Mouse (Mus musculus) gastrocnemius, postnatal 4 days (tissue): ENCODE results near the gene Adgrf5. TPM values are rescaled to one million over a fixed set of nuclear protein-coding genes. Genes with fewer than 3 reads are reported as not detected.

Source experiments
- total RNA-seq, 2 experiments: library from RNA; stranded (reverse); gene quantifications; 2 replicates each; pipeline ENCODE4 v1.2.3; 2021

Gene Adgrf5
- total RNA-seq, 2 experiments from 2014 or later, result 71.8 to 77.3 TPM

Other genes starting within 250 kb of the Adgrf5 start
- gene Adgrf1, start 90.1 kb upstream of the Adgrf5 start, total RNA-seq, result not detected
- not detected for gene Mep1a, start 142.4 kb downstream of the Adgrf5 start, total RNA-seq
- not detected for gene Ankrd66, start 183.2 kb downstream of the Adgrf5 start, total RNA-seq
- gene Pla2g7, start 207.6 kb downstream of the Adgrf5 start, total RNA-seq, result 1 to 10 TPM; 3.7 to 5.2 TPM